Mouse (Mus musculus): ENCODE data around the gene Fcgr3. TPM values are rescaled to one million over a fixed set of nuclear protein-coding genes. Genes with fewer than 3 reads are reported as not detected.

Fcgr3 gene
- polyA plus RNA-seq, 1 experiment, result 30.3 TPM

- DNase-seq (ENCODE audit: low spot score), result no peak
These were observed 14.0 kb downstream of the Fcgr3 start for GRCm38 (mm10) chr1:171050774-171051173.

GRCm38 (mm10) chr1:171049263-171049662 lies 15.5 kb downstream of the Fcgr3 start:
- no peak for DNase-seq (ENCODE audit: low spot score)

GRCm38 (mm10) chr1:171046501-171046900 lies 18.2 kb downstream of the Fcgr3 start:
- DNase-seq (ENCODE audit: low spot score), result no peak

- DNase-seq (ENCODE audit: low spot score), result no peak
These were observed 19.7 kb downstream of the Fcgr3 start for GRCm38 (mm10) chr1:171045079-171045465.

- DNase-seq (ENCODE audit: low spot score), result peak; percentile 76
These were observed 20.2 kb downstream of the Fcgr3 start for GRCm38 (mm10) chr1:171044365-171045078.

GRCm38 (mm10) chr1:171043594-171044153 lies 21.1 kb downstream of the Fcgr3 start:
- no peak for DNase-seq (ENCODE audit: low spot score)

GRCm38 (mm10) chr1:171039880-171040279 lies 24.9 kb downstream of the Fcgr3 start:
- no peak for DNase-seq (ENCODE audit: low spot score)

GRCm38 (mm10) chr1:171039135-171039534 lies 25.6 kb downstream of the Fcgr3 start:
- DNase-seq (ENCODE audit: low spot score), result no peak

GRCm38 (mm10) chr1:171037861-171038721 lies 26.6 kb downstream of the Fcgr3 start:
- DNase-seq (ENCODE audit: low spot score), result peak; percentile 66

GRCm38 (mm10) chr1:171036550-171037324 lies 28.0 kb downstream of the Fcgr3 start:
- peak; percentile 52 for DNase-seq (ENCODE audit: low spot score)

GRCm38 (mm10) chr1:171035611-171036010 lies 29.1 kb downstream of the Fcgr3 start:
- no peak for DNase-seq (ENCODE audit: low spot score)

- DNase-seq (ENCODE audit: low spot score), result no peak
These were observed 30.5 kb downstream of the Fcgr3 start for GRCm38 (mm10) chr1:171034201-171034600.

- DNase-seq (ENCODE audit: low spot score), result peak; percentile 84
These were observed 31.0 kb downstream of the Fcgr3 start for GRCm38 (mm10) chr1:171033756-171034155.

- DNase-seq (ENCODE audit: low spot score), result no peak
These were observed 31.5 kb downstream of the Fcgr3 start for GRCm38 (mm10) chr1:171033196-171033595.

GRCm38 (mm10) chr1:171032691-171033090 lies 32.0 kb downstream of the Fcgr3 start:
- no peak for DNase-seq (ENCODE audit: low spot score)

- no peak for DNase-seq (ENCODE audit: low spot score)
These were observed 33.0 kb downstream of the Fcgr3 start for GRCm38 (mm10) chr1:171031752-171032151.

- no peak for DNase-seq (ENCODE audit: low spot score)
These were observed 45.3 kb downstream of the Fcgr3 start for GRCm38 (mm10) chr1:171019311-171019950.

GRCm38 (mm10) chr1:171018737-171019136 lies 46.0 kb downstream of the Fcgr3 start, which contains the start of gene Fcgr4:
TSS of gene Fcgr4 (plus strand) at chr1:171018920.
- no peak for DNase-seq (ENCODE audit: low spot score)

GRCm38 (mm10) chr1:171017468-171018158 lies 47.1 kb downstream of the Fcgr3 start:
- DNase-seq (ENCODE audit: low spot score), result no peak

- no peak for DNase-seq (ENCODE audit: low spot score)
These were observed 47.9 kb downstream of the Fcgr3 start for GRCm38 (mm10) chr1:171016676-171017356.
